Mouse (Mus musculus) embryonic facial prominence, embryonic 13.5 days (tissue): ENCODE measurements around the gene Fth1. TPM values are rescaled to one million over a fixed set of nuclear protein-coding genes. Genes with fewer than 3 reads are reported as not detected.

Source experiments
- ATAC-seq: fragments of 200-750 bp; cut with Nextera tagmentation; 2 replicates; pipeline ENCODE4 v1.8.0; 2017; ENCODE audit warnings: low read depth; ENCODE audit not compliant: insufficient number of reproducible peaks, insufficient read depth, low FRiP score, low TSS enrichment
- H3K27ac ChIP-seq: fragments of 300-500 bp; sonication (generic); 2 replicates; pipeline ENCODE4 v1.5.1; 2015; ENCODE audit warnings: moderate library complexity, mild to moderate bottlenecking, inconsistent platforms
- H3K27me3 ChIP-seq: fragments of 300-500 bp; sonication (generic); 2 replicates; pipeline ENCODE4 v1.6.1; 2015; ENCODE audit warnings: mild to moderate bottlenecking, inconsistent platforms
- H3K36me3 ChIP-seq: fragments of 300-500 bp; sonication (generic); 2 replicates; pipeline ENCODE4 v1.6.1; 2015; ENCODE audit warnings: mild to moderate bottlenecking, inconsistent platforms
- H3K4me1 ChIP-seq: fragments of 300-500 bp; sonication (generic); 2 replicates; pipeline ENCODE4 v1.6.1; 2015; ENCODE audit warnings: inconsistent platforms
- H3K4me2 ChIP-seq: fragments of 300-500 bp; sonication (generic); 2 replicates; pipeline ENCODE4 v1.6.1; 2015; ENCODE audit warnings: moderate library complexity, mild to moderate bottlenecking, inconsistent platforms
- H3K4me3 ChIP-seq: fragments of 300-500 bp; sonication (generic); 2 replicates; pipeline ENCODE4 v1.5.1; 2015; ENCODE audit warnings: mild to moderate bottlenecking, inconsistent platforms
- H3K9ac ChIP-seq: fragments of 300-500 bp; sonication (generic); 2 replicates; pipeline ENCODE4 v1.6.1; 2015; ENCODE audit warnings: mild to moderate bottlenecking, inconsistent platforms
- H3K9me3 ChIP-seq: fragments of 300-500 bp; sonication (generic); 2 replicates; pipeline ENCODE4 v1.6.1; 2016; ENCODE audit warnings: inconsistent platforms
- WGBS: fragments of 180-500 bp; shearing (Covaris S2); methylation state at CpG from one replicate; pipeline ENCODE4 v1.1.7; 2015; ENCODE audit warnings: mixed read lengths; 5-methylcytosine and 5-hydroxymethylcytosine counted together
- polyA plus RNA-seq: library from polyadenylated mRNA; unstranded; fragments of >200 nt; fragmentation: Nextera tagmentation; extraction: Ambion mirVana; gene quantifications from 2 replicates; pipeline ENCODE4 v1.2.1, GENCODE M21; 2015

Gene Fth1
- polyA plus RNA-seq, 1 experiment from 2014 or later: 1,553 TPM

DNA sequence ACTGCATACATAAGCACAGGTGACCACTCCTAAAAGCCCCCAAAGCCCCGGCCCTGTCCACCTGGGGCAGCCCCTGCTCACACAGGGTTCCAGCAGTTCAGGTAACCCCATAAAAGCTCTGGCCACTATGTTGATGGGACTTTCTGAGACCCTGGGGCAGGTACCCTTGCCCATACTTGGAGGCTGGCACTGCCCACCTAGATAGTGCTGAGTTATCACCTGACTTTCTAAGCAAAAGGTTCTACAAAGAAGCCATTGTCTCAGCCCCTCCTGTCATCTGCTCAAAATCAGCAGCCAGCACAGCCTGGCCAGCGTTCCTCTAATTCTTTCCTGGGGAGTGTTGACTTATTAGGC, 17.6 kb downstream of the Fth1 start:
- 60% methylated on average over 2 of the region's 2 CpGs for WGBS
- Histone ChIP-seq H3K4me3 (no peak overlapping the region), H3K27ac (no peak overlapping the region), H3K27me3 (no peaks in the 10 kb centered on the region), H3K36me3 (no peaks in the 10 kb centered on the region), H3K4me1 (peaks cover 4% of the 10 kb centered on the region; the same call in 1 of the 2 replicates), H3K9ac (no peak overlapping the region), H3K4me2 (no peak overlapping the region), H3K9me3 (0 out of 2 replicates have a peak, but pooled peaks cover 3% of the 10 kb centered on the region)
- no peak for ATAC-seq

GRCm38 (mm10) chr19:9998736-9999486, 18.5 kb downstream of the Fth1 start:
- no peak for ATAC-seq
- no peak overlapping the region for H3K4me3 ChIP-seq
- WGBS: 60% methylated on average over 13 of the region's 13 CpGs

GRCm38 (mm10) chr19:10000330-10000729, 19.9 kb downstream of the Fth1 start:
- no peak for ATAC-seq
- Histone ChIP-seq H3K27me3 (no peaks in the 10 kb centered on the region), H3K36me3 (no peaks in the 10 kb centered on the region), H3K9ac (no peak overlapping the region), H3K4me1 (no peaks in the 10 kb centered on the region), H3K4me3 (no peak overlapping the region), H3K9me3 (0 out of 2 replicates have a peak, but pooled peaks cover 3% of the 10 kb centered on the region), H3K4me2 (no peak overlapping the region), H3K27ac (no peak overlapping the region)
- WGBS: 19% methylated on average over 3 of the region's 3 CpGs

More at GRCm38 (mm10) chr19:9998736-9999486, 18.5 kb downstream of the Fth1 start:
- Histone ChIP-seq H3K27ac (no peak overlapping the region), H3K27me3 (no peaks in the 10 kb centered on the region), H3K36me3 (no peaks in the 10 kb centered on the region), H3K9ac (no peak overlapping the region), H3K4me1 (no peaks in the 10 kb centered on the region), H3K4me2 (no peak overlapping the region), H3K9me3 (0 out of 2 replicates have a peak, but pooled peaks cover 3% of the 10 kb centered on the region)

- ATAC-seq: no peak
- H3K27ac ChIP-seq: no peak within 1 kb of the TSS
- 73% methylated on average over 7 of the region's 7 CpGs for WGBS
- H3K4me3 ChIP-seq: no peak within 1 kb of the TSS
- 0 out of 2 replicates have a peak, but pooled peaks cover 3% of the 10 kb centered on the region for H3K9me3 ChIP-seq
- H3K9ac ChIP-seq: no peak within 1 kb of the TSS
- H3K27me3 ChIP-seq: no peaks in the 10 kb centered on the region
- no peaks in the 10 kb centered on the region for H3K36me3 ChIP-seq
- no peak within 1 kb of the TSS for H3K4me2 ChIP-seq
- H3K4me1 ChIP-seq: no peaks in the 10 kb centered on the region
These were observed 21.0 kb downstream of the Fth1 start, which contains the start of the genes Best1 and Rab3il1 for GRCm38 (mm10) chr19:10001206-10001969. Best1 (minus strand) TSS chr19:10001633. Rab3il1 (plus strand) TSS chr19:10001669.

- H3K27me3 ChIP-seq: no peaks in the 10 kb centered on the region
- 96% methylated on average over 1 of the region's 1 CpGs for WGBS
- no peak overlapping the region for H3K9ac ChIP-seq
- H3K36me3 ChIP-seq: no peaks in the 10 kb centered on the region
- no peaks in the 10 kb centered on the region for H3K4me1 ChIP-seq
- H3K4me3 ChIP-seq: no peak overlapping the region
- no peak overlapping the region for H3K4me2 ChIP-seq
- 0 out of 2 replicates have a peak, but pooled peaks cover 3% of the 10 kb centered on the region for H3K9me3 ChIP-seq
- ATAC-seq: no peak
- H3K27ac ChIP-seq: no peak overlapping the region
These were observed 23.3 kb downstream of the Fth1 start for GRCm38 (mm10) chr19:10003696-10004095.

DNA sequence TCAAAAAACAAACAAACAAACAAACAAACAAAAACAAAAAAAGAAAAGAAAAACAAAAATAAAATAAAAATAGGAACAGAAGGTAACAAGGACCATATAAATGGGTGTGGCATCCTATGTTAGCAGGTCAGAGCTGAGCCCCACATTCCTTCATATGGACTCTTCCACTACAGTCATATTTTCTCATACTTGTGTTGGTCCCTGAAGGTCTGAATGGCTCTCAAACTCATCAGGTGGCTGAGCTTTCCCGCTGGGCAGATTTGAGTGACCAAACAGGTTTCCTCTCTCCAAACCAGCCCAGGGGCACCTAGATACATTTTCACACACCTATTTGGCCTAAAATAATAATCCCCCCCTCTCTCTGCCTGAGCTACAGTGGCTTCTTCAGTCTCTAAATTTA, 31.0 kb downstream of the Fth1 start:
- Histone ChIP-seq H3K27ac (no peak overlapping the region), H3K36me3 (no peaks in the 10 kb centered on the region), H3K4me3 (no peak overlapping the region), H3K27me3 (no peaks in the 10 kb centered on the region), H3K9ac (no peak overlapping the region), H3K4me1 (peaks cover 36% of the 10 kb centered on the region), H3K4me2 (no peak overlapping the region), H3K9me3 (no peaks in the 10 kb centered on the region)
- ATAC-seq: no peak
- WGBS: 73% methylated on average over 1 of the region's 1 CpGs

DNA sequence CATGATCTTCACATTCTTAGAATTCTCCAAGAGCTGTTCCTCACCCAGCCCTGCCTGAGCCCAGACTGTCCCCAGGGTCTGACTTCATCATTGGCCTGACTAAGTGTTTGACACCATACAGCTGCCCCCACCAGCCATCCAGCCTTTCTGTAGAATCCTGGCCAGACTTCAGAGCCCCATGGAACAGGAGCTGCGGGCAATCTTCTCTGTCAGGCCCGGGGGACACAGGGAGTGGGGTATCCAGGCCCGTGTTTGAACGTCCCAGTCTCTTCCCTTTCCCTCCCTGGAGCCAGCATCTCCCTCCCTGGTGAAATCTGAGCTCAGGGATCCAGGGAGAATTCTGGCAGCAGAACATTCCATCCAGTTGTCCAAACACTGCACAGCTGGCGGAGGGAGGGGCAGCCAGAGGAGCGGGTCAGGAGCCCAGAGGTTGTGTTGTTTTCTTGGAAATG, 32.5 kb downstream of the Fth1 start:
- Histone ChIP-seq H3K27me3 (no peaks in the 10 kb centered on the region), H3K9me3 (no peaks in the 10 kb centered on the region), H3K4me3 (no peak overlapping the region), H3K27ac (peak overlapping the region; percentile 97), H3K9ac (peak overlapping the region; percentile 32; the same call in 1 of the 2 replicates), H3K4me1 (peaks cover 40% of the 10 kb centered on the region), H3K36me3 (no peaks in the 10 kb centered on the region), H3K4me2 (peak overlapping the region; percentile 26)
- ATAC-seq: peak; percentile 52; the same call in 1 of the 2 replicates
- 6% methylated on average over 6 of the region's 6 CpGs for WGBS

GRCm38 (mm10) chr19:10013348-10013747, 33.0 kb downstream of the Fth1 start:
- peak overlapping the region; percentile 32; the same call in 1 of the 2 replicates for H3K9ac ChIP-seq
- no peak for ATAC-seq

DNA sequence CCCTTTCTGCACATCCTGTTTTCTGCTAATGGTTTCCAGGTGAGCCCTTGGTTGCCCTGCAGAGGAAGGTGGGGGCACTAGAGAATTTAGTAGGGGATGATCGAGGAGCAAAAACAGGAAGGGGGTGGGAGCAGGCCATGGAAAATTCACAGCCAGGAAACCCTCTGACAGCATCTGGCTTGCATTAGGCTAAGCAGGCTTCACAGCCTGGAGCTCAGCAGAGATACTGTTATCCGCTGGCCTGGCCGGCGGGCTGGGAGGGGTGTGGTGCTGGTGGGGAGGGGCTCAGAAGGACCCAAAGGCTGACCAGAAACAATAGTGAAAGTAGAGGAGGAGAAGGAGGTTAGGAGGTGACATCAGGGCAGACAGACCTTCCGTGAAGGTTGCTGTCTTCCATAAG, 33.5 kb downstream of the Fth1 start:
- 19% methylated on average over 5 of the region's 5 CpGs for WGBS
- Histone ChIP-seq H3K27me3 (no peaks in the 10 kb centered on the region), H3K4me1 (peaks cover 49% of the 10 kb centered on the region), H3K27ac (peak overlapping the region; percentile 97), H3K4me2 (peak overlapping the region; percentile 26; the same call in 1 of the 2 replicates), H3K9me3 (no peaks in the 10 kb centered on the region), H3K9ac (no peak overlapping the region), H3K36me3 (no peaks in the 10 kb centered on the region), H3K4me3 (no peak overlapping the region)
- peak; percentile 63 for ATAC-seq

More at GRCm38 (mm10) chr19:10013348-10013747, 33.0 kb downstream of the Fth1 start:
- 12% methylated on average over 3 of the region's 3 CpGs for WGBS
- Histone ChIP-seq H3K27me3 (no peaks in the 10 kb centered on the region), H3K4me3 (no peak overlapping the region), H3K4me2 (peak overlapping the region; percentile 26), H3K27ac (peak overlapping the region; percentile 97), H3K9me3 (no peaks in the 10 kb centered on the region), H3K4me1 (peaks cover 43% of the 10 kb centered on the region), H3K36me3 (no peaks in the 10 kb centered on the region)

GRCm38 (mm10) chr19:10014824-10015223, 34.4 kb downstream of the Fth1 start:
- no peaks in the 10 kb centered on the region for H3K9me3 ChIP-seq
- peak overlapping the region; percentile 97; the same call in 1 of the 2 replicates for H3K27ac ChIP-seq
- no peaks in the 10 kb centered on the region for H3K36me3 ChIP-seq
- H3K4me2 ChIP-seq: no peak overlapping the region
- H3K27me3 ChIP-seq: no peaks in the 10 kb centered on the region
- 58% methylated on average over 13 of the region's 13 CpGs for WGBS
- H3K4me3 ChIP-seq: no peak overlapping the region
- no peak overlapping the region for H3K9ac ChIP-seq
- no peak for ATAC-seq
- H3K4me1 ChIP-seq: peaks cover 58% of the 10 kb centered on the region

GRCm38 (mm10) chr19:10015442-10015841, 35.0 kb downstream of the Fth1 start:
- H3K9me3 ChIP-seq: no peaks in the 10 kb centered on the region
- 68% methylated on average over 4 of the region's 4 CpGs for WGBS
- no peaks in the 10 kb centered on the region for H3K36me3 ChIP-seq
- H3K9ac ChIP-seq: no peak overlapping the region
- H3K4me1 ChIP-seq: peaks cover 61% of the 10 kb centered on the region
- H3K27ac ChIP-seq: 0 out of 2 replicates have a peak overlapping the region, but pooled peaks have one; percentile 28
- ATAC-seq: no peak
- H3K4me2 ChIP-seq: no peak overlapping the region
- no peaks in the 10 kb centered on the region for H3K27me3 ChIP-seq
- no peak overlapping the region for H3K4me3 ChIP-seq
